Mouse (Mus musculus) kidney, adult 8-10 months (tissue): Measurements from ENCODE around the gene Atrip.

Experiments used
- DNase-seq, 2 experiments: peaks; one replicate each; pipeline ENCODE4 v3.0.0; 2022

Gene Atrip

DNA sequence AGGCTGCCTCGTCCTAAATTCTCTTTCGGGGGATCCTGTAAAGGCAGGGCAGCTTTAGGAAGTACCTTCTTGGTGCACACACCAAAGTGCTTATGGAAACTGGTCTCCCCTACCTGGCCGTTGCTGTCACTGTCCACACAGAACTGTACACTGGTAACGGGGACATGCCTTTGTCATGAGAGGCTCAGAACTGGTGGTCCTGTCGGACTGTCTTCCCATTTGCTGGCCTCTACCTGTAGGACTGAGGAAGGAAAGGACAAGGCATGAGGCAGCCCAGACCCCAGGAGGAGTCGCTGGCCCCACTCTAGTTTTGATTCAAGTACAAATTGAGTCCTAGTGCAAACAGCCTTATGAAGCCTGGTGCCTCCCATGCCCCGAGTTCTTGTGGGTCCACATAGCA, 42.9 kb downstream of the Atrip start:
- DNase-seq, result no peak

GRCm38 (mm10) chr9:109030312-109030711, 43.6 kb downstream of the Atrip start:
- no peak for DNase-seq

GRCm38 (mm10) chr9:109028919-109029318, 45.0 kb downstream of the Atrip start:
- DNase-seq, result no peak

GRCm38 (mm10) chr9:109028421-109028820, 45.5 kb downstream of the Atrip start:
- DNase-seq, result no peak

GRCm38 (mm10) chr9:109027521-109027920, 46.4 kb downstream of the Atrip start:
- no peak for DNase-seq

GRCm38 (mm10) chr9:109022866-109023685, 50.8 kb downstream of the Atrip start:
- no peak for DNase-seq

DNA sequence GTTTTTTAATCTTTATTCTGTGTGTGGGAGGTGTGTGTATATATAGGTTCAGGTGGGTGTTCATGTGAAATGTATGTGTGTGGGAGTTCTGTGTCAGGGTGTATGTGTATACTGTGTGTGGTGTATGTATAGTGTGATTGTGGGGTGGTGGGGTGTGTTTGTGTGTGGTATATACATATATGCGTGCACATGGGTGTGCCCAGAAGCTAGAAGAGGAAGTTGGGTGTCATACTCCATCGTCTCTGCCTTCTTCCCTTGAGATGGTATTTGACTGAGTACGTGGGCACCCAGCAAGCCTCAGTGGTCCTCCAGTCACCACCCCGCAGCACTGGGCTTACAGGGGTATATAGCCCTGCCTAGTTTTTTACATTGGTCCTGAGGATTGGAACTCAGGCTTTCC, 52.5 kb downstream of the Atrip start:
- DNase-seq, result no peak

DNA sequence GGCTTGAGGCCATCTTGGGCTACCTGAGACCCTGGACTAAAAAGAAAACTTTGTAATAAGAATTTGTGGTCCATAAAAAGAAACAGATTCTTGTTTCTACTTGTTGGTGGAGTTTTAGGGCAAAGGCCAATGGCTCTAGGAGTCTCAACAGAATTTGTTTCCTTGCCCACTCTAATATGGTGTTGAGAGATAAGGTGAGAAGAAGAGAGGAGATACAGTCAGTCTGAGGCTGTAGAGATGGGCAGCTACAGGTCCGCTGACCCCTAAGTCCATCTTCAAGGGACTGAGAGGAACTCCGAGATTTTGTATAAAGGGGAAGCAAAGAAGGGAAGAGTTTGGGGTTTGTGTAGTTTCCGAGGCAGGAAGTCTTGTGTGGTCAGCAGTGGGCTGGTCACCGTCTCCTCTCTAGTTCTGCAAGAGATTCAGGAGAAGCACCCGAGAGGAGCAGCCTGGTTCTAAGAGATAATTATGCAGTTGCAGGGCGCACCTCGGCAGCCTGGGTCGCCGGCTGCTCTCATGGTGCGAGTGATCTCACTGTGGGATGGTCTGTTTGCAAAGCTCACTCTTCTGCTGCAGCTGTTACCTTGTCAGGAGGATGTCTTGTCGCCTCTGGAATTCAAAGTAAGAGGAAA, 56.8 kb downstream of the Atrip start:
- no peak for DNase-seq

DNA sequence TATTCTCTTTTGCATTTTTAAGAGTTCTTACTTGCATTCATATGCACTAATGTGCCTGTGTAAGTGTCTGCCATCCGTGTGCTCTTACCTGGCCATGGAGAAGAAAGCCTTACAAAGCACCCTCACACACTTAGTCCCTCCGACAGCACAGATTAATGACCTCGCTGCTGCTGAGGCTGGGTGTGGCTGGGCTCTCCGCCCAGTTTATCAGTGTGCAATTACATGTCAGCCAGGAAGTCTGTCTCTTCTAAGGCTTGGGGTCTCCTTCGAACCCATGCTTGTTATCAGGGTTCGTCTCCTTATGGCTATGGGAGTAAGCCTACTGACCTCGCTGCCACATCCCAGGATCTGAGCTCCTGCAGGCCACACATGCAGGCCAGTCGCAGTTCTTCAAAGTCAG, 58.5 kb downstream of the Atrip start:
- no peak for DNase-seq

- DNase-seq, result no peak
These were observed 63.6 kb downstream of the Atrip start for GRCm38 (mm10) chr9:109010316-109010690.

- no peak for DNase-seq
These were observed 64.1 kb downstream of the Atrip start for GRCm38 (mm10) chr9:109009636-109010315.

- no peak for DNase-seq
These were observed 64.8 kb downstream of the Atrip start for GRCm38 (mm10) chr9:109008994-109009635.

DNA sequence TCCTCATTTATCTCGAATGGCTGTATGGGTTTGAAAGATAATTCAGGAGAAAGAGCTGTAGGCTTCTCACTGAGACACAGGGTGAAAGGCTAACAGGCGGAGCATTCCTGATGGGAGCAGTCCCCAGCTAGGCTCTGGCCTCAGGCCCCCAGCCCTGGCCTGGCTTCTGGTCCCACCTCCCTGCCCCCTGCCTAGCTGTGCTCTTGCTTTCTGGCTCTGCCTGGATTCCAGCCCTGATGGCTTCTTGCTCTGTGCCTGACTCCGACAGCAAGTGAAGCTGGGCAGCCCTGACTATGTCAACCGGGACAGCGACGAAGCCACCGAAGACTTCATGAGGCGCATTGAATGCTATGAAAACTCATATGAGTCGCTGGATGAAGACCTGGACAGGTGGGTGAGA, 65.8 kb downstream of the Atrip start:
- DNase-seq, result no peak
